Mouse (Mus musculus): ENCODE data around the gene Csf3r.
A peak's percentile ranks its signal among the peaks of the same experiment; 100 is the strongest.

The Csf3r gene

GRCm38 (mm10) chr4:126057207-126058133, 33.1 kb downstream of the Csf3r start:
- no peak for DNase-seq (ENCODE audit: low spot score)

DNA sequence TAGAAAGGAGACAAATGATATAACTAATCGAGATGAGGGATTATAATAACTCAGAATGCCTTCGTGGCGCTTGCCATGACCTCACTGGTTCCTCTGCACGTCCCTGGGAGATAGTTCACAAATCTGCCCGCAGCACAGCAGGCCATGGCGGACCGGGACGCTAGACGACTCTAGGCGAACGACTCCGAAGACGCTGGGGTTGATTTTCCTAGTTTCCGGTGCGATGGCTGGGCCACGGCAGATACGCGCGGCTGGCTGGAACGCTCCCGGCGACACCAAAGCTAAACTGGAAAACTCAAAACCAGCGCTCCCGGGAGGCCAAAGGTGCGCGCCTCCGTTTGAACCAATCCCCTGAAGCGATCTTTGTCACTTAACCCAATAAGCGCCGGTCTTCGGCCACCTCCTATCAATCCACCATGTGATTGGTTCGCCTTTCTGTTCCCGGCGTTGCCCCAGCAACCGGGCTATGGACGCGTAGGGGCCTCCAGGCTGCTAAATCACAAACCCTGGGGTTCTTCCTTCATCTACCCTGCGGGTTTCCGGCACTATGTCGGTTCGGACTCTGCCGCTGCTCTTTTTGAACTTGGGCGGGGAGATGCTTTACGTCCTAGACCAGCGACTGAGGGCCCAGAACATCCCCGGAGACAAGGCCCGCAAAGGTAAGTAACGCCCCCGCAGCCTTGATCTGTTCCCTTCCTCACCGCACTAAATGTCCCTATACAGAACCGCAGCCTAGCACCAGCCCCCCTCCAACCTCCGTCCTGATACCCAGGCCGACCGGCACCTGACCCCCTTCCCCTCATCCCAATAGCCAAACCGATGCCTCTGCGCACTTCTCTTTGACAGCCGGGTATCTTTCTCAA, 34.0 kb downstream of the Csf3r start, which contains the start of gene Oscp1:
Gene Oscp1 (plus strand): TSS at position 432 of the 863 bp plus-strand sequence.
- peak; percentile 84 for DNase-seq (ENCODE audit: low spot score)

- no peak for DNase-seq (ENCODE audit: low spot score)
Measured at GRCm38 (mm10) chr4:126058997-126059362, 34.6 kb downstream of the Csf3r start.

- no peak for DNase-seq (ENCODE audit: low spot score)
Measured at GRCm38 (mm10) chr4:126062856-126063255, 38.5 kb downstream of the Csf3r start.

- DNase-seq (ENCODE audit: low spot score), result no peak
Measured at GRCm38 (mm10) chr4:126065241-126065640, 40.9 kb downstream of the Csf3r start.

GRCm38 (mm10) chr4:126067401-126068077, 43.2 kb downstream of the Csf3r start:
- DNase-seq (ENCODE audit: low spot score), result no peak

DNA sequence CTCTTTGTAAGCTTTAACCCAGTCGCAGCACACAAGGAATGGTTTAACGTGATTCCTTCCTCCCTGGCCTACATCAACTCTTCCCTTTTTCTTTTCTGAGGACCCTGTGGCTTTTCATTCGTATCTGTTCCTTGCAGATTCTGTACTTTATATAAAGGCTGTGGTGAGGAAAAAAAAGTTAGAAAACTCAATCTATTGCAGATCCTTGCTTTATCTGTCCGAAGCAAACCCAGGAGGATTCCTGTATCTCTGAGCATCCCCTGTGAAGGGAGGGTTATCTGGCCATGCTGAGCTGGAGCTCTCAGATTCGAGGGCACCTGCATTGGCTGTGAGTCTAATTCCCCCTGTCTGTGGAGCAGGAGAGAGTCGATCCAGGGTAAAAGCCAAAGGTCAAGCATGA, 44.5 kb downstream of the Csf3r start:
- DNase-seq (ENCODE audit: low spot score), result no peak

- no peak for DNase-seq (ENCODE audit: low spot score)
Measured at GRCm38 (mm10) chr4:126077833-126078232, 53.5 kb downstream of the Csf3r start.

DNA sequence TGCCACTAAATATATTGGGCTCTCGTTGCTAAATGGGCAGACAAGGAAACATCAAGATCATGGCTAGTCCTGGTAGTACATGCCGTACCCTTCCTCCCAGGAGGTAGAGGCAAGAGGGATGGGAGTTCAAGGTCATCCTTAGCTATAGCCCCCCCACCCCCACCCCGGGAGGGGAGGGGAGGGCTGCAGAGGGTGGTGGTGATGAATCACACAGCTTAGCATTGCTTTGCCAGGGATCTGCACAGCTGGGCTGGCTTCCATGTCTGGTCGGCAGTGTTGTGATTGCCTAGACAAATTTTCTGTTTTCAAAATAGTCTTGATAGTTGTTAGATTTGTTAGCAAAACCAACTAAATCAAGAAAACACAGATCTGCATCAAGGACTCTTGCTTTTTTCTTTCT, 54.9 kb downstream of the Csf3r start:
- peak; percentile 70 for DNase-seq (ENCODE audit: low spot score)

- no peak for DNase-seq (ENCODE audit: low spot score)
Measured at GRCm38 (mm10) chr4:126081601-126082000, 57.3 kb downstream of the Csf3r start.

DNA sequence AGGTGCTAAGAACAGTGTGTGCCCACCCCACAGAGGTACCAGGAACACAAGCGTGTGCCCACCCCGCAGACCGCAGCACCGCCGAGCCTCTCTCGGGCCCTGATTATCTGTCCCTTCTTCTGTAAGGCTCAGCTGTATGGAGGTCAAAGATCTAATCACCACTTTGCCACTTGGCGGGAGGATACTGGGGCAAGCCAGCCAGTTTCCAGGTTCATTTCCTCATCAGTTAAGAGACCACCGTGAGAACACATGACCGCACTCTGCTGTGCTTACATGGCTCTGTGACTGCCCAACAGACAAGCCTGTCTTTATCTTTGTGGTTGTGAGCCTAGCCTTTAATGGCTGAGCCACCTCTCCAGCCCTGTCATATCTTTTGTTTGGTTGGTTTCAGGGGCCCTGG, 58.7 kb downstream of the Csf3r start:
- DNase-seq (ENCODE audit: low spot score), result no peak

DNA sequence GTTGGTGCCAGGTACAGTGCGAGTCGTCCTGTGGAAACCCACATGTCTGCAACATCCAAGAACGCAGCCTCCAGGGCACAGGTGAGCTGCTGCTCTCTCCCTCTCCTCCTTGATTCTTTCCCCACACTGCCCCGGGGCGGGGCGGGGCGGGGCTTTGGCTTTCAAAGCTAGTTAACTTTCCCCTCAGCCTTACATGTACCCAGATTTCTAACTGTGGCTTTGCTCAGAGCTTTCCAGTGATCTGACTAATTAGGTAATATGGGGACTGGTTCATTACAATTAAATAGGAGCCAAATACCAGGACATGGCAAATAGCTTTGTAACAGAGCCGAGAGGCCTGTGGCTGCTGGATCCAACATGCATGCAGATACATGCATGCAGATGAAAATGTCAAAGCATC, 60.0 kb downstream of the Csf3r start:
- DNase-seq (ENCODE audit: low spot score), result no peak

GRCm38 (mm10) chr4:126085996-126086576, 61.7 kb downstream of the Csf3r start:
- DNase-seq (ENCODE audit: low spot score), result peak; percentile 57

DNA sequence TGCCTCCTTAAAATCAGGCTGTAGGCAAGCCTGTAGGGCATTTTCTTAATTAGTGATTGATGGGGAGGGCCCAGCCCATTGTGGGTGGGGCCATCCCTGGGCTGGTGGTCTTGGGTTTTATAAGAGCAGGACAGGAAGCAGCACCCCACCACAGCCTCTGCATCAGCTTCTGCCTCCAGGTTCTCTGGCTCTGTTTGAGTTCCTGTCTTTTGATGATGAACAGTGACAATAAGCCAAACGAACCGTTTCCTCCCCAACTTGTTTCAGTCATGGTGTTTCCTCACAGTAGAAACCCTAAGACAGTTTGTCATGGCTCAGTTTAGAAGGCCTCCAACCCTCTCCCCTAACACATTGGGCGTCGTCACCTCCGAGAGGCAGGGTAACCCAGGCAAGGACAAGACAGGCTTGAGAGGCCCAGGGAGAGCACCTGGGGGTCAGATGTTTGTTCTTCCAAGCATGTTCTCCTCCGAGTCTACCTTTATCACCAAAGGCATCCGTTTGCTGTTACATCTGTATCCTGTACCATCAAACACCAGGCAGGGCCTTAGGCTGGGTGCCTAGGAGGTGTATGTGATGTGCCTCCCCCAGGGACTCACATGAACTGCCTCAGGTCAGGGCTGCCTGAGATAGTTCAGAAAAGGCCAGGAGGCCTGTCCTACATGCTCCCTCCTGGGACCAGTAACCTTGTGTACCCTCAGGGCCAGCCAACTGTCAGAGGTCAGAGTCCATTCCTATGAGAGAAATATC, 65.9 kb downstream of the Csf3r start:
- DNase-seq (ENCODE audit: low spot score), result no peak

- no peak for DNase-seq (ENCODE audit: low spot score)
Measured at GRCm38 (mm10) chr4:126090848-126091124, 66.4 kb downstream of the Csf3r start.

GRCm38 (mm10) chr4:126091873-126092272, 67.5 kb downstream of the Csf3r start:
- DNase-seq (ENCODE audit: low spot score), result no peak

Data from ovary, adult 18-20 months (tissue).